Mouse (Mus musculus) forebrain, embryonic 14.5 days (tissue): ENCODE measurements around the gene Ctdspl. TPM values are rescaled to one million over a fixed set of nuclear protein-coding genes. Genes with fewer than 3 reads are reported as not detected.

Experiments used
- ATAC-seq: fragments of 200-750 bp; cut with Nextera tagmentation; 2 replicates; pipeline ENCODE4 v1.8.0; 2017; ENCODE audit warnings: mild to moderate bottlenecking, moderate library complexity
- DNase-seq: peaks from one replicate; pipeline ENCODE4 v3.0.0-alpha.2; 2015; ENCODE audit warnings: low spot score
- H3K27ac ChIP-seq: fragments of 300-500 bp; sonication (generic); 2 replicates; pipeline ENCODE4 v1.5.1; 2014; ENCODE audit warnings: low read depth, mild to moderate bottlenecking, control low read depth, low read length, moderate library complexity
- H3K27me3 ChIP-seq: fragments of 300-500 bp; sonication (generic); replicated peaks from 2 replicates; pipeline ENCODE4 v1.6.1; 2014; ENCODE audit warnings: low read length, control low read depth, mixed read lengths; ENCODE audit not compliant: control insufficient read depth, insufficient read depth
- H3K36me3 ChIP-seq: fragments of 300-500 bp; sonication (generic); 2 replicates; pipeline ENCODE4 v1.6.1; 2014; ENCODE audit warnings: low read length, control low read depth; ENCODE audit not compliant: control insufficient read depth, insufficient read depth
- H3K4me1 ChIP-seq: fragments of 300-500 bp; sonication (generic); 2 replicates; pipeline ENCODE4 v1.6.1; 2014; ENCODE audit warnings: antibody characterized with exemption, low read length, control low read depth; ENCODE audit not compliant: control insufficient read depth, insufficient read depth
- H3K4me2 ChIP-seq: fragments of 300-500 bp; sonication (generic); 2 replicates; pipeline ENCODE4 v1.6.1; 2014; ENCODE audit warnings: mild to moderate bottlenecking, control low read depth, low read length
- H3K4me3 ChIP-seq: fragments of 300-500 bp; sonication (generic); 2 replicates; pipeline ENCODE4 v1.5.1; 2014; ENCODE audit warnings: low read depth, low read length, control low read depth
- H3K9ac ChIP-seq: fragments of 300-500 bp; sonication (generic); 2 replicates; pipeline ENCODE4 v1.6.1; 2014; ENCODE audit warnings: mild to moderate bottlenecking, low read length, control low read depth, moderate library complexity
- H3K9me3 ChIP-seq: fragments of 300-500 bp; sonication (generic); replicated peaks from 2 replicates; pipeline ENCODE4 v1.6.1; 2016; ENCODE audit warnings: low read length, control low read depth, mixed read lengths; ENCODE audit not compliant: control insufficient read depth
- WGBS: fragments of 180-500 bp; shearing (Covaris S2); extraction: QIAGEN DNeasy Blood & Tissue Kit; methylation state at CpG from one replicate; pipeline ENCODE4 v1.1.7; 2014; 5-methylcytosine and 5-hydroxymethylcytosine counted together
- polyA plus RNA-seq: library from polyadenylated mRNA; unstranded; fragments of >200 nt; fragmentation: Nextera tagmentation; extraction: Ambion mirVana; gene quantifications from 2 replicates; pipeline ENCODE4 v1.2.1, GENCODE M21; 2014

The Ctdspl gene
- polyA plus RNA-seq, 1 experiment from 2014 or later, result 5.7 TPM

GRCm38 (mm10) chr9:118994524-118995227 is 68.4 kb downstream of the Ctdspl start:
- H3K36me3 ChIP-seq, result no peaks in the 10 kb centered on the region
- no peaks in the 10 kb centered on the region for H3K9me3 ChIP-seq
- peaks cover under 1% of the 10 kb centered on the region; the same call in 1 of the 2 replicates for H3K4me1 ChIP-seq
- no peak overlapping the region for H3K27ac ChIP-seq
- no peaks in the 10 kb centered on the region for H3K27me3 ChIP-seq
- H3K4me3 ChIP-seq, result no peak overlapping the region
- DNase-seq, result no peak
- H3K9ac ChIP-seq, result no peak overlapping the region
- no peak overlapping the region for H3K4me2 ChIP-seq
- ATAC-seq, result no peak
- 87% methylated on average over 12 of the region's 12 CpGs for WGBS

DNA sequence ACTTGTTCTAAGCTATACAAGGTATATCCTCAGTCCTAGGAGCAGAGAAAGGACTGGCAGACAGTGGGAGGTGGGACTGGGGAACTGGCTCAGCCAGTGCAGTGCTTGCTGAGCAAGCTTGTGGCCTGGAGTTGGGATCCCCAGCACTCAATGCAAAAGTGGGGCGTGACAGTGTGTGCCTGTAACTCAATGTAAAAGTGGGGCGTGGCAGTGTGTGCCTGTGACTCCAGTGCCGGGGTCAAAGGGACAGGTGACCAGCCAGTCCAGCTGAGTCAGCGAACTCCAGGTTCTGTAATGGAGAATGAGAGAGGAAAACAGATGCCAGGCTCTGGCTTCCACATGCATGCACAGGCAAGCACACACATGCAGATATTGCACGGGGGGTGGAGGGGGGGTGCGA is 69.3 kb downstream of the Ctdspl start:
- WGBS, result 90% methylated on average over 6 of the region's 6 CpGs
- Histone ChIP-seq H3K9ac (no peak overlapping the region), H3K27me3 (no peaks in the 10 kb centered on the region), H3K4me1 (no peaks in the 10 kb centered on the region), H3K36me3 (no peaks in the 10 kb centered on the region), H3K4me3 (no peak overlapping the region), H3K9me3 (no peaks in the 10 kb centered on the region), H3K4me2 (no peak overlapping the region), H3K27ac (no peak overlapping the region)
- ATAC-seq (no peak), DNase-seq (no peak)

- Histone ChIP-seq H3K9me3 (no peaks in the 10 kb centered on the region), H3K4me3 (no peak overlapping the region), H3K4me1 (no peaks in the 10 kb centered on the region), H3K4me2 (no peak overlapping the region), H3K27me3 (no peaks in the 10 kb centered on the region), H3K9ac (no peak overlapping the region), H3K36me3 (0 out of 2 replicates have a peak, but pooled peaks cover 2% of the 10 kb centered on the region), H3K27ac (no peak overlapping the region)
- no peak for ATAC-seq
- no peak for DNase-seq
- 96% methylated on average over 6 of the region's 6 CpGs for WGBS
Measured at GRCm38 (mm10) chr9:118997241-118997640, 71.0 kb downstream of the Ctdspl start.

DNA sequence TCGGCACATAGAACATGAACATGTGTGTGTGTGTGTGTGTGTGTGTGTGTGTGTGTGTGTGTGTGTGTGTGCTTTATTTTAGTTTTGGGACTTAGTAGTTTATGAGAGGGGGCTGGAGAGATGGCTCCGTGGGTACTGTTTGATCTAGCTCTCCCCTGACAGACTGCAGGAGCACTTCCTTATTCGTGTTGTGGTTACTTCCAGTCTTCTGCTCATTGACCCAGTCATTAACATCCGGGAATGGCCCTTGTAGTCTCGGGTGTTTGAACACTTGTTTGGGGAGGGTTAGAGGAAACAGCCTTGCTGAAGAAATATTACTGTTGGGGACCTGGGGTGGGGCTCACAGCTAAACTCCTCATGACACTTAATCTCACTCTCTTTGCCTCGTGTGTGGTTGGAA is 73.9 kb downstream of the Ctdspl start:
- no peak overlapping the region for H3K4me2 ChIP-seq
- no peak overlapping the region for H3K27ac ChIP-seq

DNA sequence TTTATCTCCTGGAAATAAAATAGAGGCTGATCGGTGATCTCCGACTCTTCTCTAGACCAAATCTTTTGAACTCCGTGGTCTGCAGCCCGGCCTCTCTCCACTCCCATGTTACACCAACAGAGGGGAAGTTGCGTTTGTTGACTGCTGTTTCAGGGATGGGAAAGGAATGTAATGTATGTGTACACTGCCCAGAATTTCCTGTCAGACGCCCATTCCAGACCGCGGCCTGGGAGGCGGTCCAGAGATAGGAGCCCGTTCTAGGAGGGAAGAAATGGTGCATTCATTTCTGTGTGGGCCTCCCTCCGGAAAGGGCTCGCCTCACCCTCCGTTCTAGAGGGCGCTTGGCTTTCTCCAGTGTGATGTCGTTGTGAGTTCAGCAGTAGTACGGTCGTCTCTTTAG is 76.0 kb downstream of the Ctdspl start:
- 85% methylated on average over 17 of the region's 17 CpGs for WGBS
- H3K36me3 ChIP-seq, result 0 out of 2 replicates have a peak, but pooled peaks cover 2% of the 10 kb centered on the region

More for the DNA sequence above, 73.9 kb downstream of the Ctdspl start:
- no peak for DNase-seq
- 75% methylated on average over 6 of the region's 6 CpGs for WGBS
- Histone ChIP-seq H3K4me3 (no peak overlapping the region), H3K36me3 (0 out of 2 replicates have a peak, but pooled peaks cover 2% of the 10 kb centered on the region), H3K9ac (no peak overlapping the region), H3K27me3 (no peaks in the 10 kb centered on the region), H3K9me3 (no peaks in the 10 kb centered on the region), H3K4me1 (peaks cover 2% of the 10 kb centered on the region; the same call in 1 of the 2 replicates)
- no peak for ATAC-seq

GRCm38 (mm10) chr9:119003990-119004702 is 77.9 kb downstream of the Ctdspl start:
- ATAC-seq, result no peak
- 93% methylated on average over 23 of the region's 23 CpGs for WGBS
- DNase-seq, result no peak

More for the DNA sequence above, 76.0 kb downstream of the Ctdspl start:
- no peak for DNase-seq
- H3K4me1 ChIP-seq, result peaks cover 7% of the 10 kb centered on the region; the same call in 1 of the 2 replicates
- H3K4me3 ChIP-seq, result no peak overlapping the region
- no peak overlapping the region for H3K27ac ChIP-seq
- no peaks in the 10 kb centered on the region for H3K27me3 ChIP-seq
- no peak overlapping the region for H3K4me2 ChIP-seq
- no peaks in the 10 kb centered on the region for H3K9me3 ChIP-seq
- ATAC-seq, result no peak
- no peak overlapping the region for H3K9ac ChIP-seq

DNA sequence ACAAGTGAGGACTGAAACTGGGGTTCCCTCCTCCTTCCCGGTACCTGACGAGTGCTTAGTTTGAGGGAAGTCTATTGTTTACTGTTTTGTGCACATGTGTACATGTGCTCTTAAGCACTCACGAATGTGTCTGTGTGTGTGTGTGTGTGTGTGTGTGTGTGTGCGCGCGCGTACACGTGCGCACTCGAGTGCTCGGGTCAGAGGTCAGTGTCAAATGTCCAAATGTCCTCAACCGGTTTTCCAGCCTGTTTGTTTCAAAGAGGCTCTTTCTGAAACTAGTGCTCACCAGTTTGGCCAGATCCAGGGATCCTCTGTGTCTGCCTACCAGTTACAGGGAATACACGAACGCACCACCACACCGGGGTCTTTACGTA is 78.4 kb downstream of the Ctdspl start:
- ATAC-seq (no peak), DNase-seq (no peak)
- Histone ChIP-seq H3K4me3 (no peak overlapping the region), H3K9ac (no peak overlapping the region), H3K4me1 (peaks cover 7% of the 10 kb centered on the region; the same call in 1 of the 2 replicates), H3K4me2 (no peak overlapping the region), H3K27ac (no peak overlapping the region), H3K36me3 (0 out of 2 replicates have a peak, but pooled peaks cover 2% of the 10 kb centered on the region), H3K9me3 (no peaks in the 10 kb centered on the region), H3K27me3 (no peaks in the 10 kb centered on the region)
- WGBS, result 92% methylated on average over 16 of the region's 16 CpGs

More at GRCm38 (mm10) chr9:119003990-119004702, 77.9 kb downstream of the Ctdspl start:
- no peaks in the 10 kb centered on the region for H3K27me3 ChIP-seq
- H3K27ac ChIP-seq, result no peak overlapping the region
- no peak overlapping the region for H3K9ac ChIP-seq
- no peaks in the 10 kb centered on the region for H3K9me3 ChIP-seq
- peaks cover 7% of the 10 kb centered on the region; the same call in 1 of the 2 replicates for H3K4me1 ChIP-seq
- H3K4me2 ChIP-seq, result no peak overlapping the region
- 0 out of 2 replicates have a peak, but pooled peaks cover 2% of the 10 kb centered on the region for H3K36me3 ChIP-seq
- no peak overlapping the region for H3K4me3 ChIP-seq

DNA sequence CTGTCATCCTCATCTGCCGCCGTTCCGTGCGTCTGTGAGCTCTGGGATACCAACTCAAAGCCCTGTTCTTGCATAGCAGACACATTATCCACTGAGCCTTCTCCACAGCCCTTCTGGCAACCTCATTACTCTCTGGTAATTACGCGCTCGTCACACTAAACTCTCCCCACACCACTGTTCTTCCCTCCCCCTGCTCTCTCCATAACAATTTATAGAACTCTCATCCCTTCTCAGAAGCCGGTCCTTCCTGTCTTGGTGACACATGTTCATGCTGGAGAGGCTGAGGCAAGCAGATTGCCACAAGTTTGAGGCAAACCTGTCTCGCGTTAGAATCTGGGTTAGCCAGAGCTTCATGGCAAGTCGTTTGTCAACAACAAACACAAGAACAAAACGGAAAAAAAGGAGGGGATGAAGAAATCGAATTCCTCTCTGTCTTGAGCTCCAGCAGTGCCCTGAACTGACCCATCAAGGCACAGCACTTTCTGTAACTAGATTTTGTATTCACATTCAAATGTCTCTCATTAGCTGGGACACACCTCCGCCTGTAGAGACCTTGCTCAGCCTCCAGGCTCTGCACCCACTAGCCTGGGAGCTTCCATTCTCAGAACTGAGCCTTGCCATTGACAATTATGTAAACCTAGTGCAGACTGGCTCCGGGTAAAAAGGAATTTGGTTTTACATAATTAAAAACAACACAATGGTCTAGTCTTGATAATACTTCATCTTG is 79.2 kb downstream of the Ctdspl start:
- no peak overlapping the region for H3K9ac ChIP-seq
- no peak overlapping the region for H3K27ac ChIP-seq
- no peaks in the 10 kb centered on the region for H3K9me3 ChIP-seq
- ATAC-seq, result no peak
- no peak overlapping the region for H3K4me2 ChIP-seq
- 43% methylated on average over 15 of the region's 15 CpGs for WGBS
- DNase-seq, result no peak
- 0 out of 2 replicates have a peak, but pooled peaks cover 2% of the 10 kb centered on the region for H3K36me3 ChIP-seq
- H3K4me1 ChIP-seq, result peaks cover 7% of the 10 kb centered on the region; the same call in 1 of the 2 replicates
- H3K4me3 ChIP-seq, result no peak overlapping the region
- no peaks in the 10 kb centered on the region for H3K27me3 ChIP-seq
